Mouse (Mus musculus) hindbrain, embryonic 15.5 days (tissue): ENCODE measurements around the gene Dda1. TPM values are rescaled to one million over a fixed set of nuclear protein-coding genes. Genes with fewer than 3 reads are reported as not detected.

Source experiments
- ATAC-seq: fragments of 200-750 bp; cut with Nextera tagmentation; 2 replicates; pipeline ENCODE4 v1.8.0; 2017; ENCODE audit warnings: low read depth, moderate number of reproducible peaks, moderate TSS enrichment; ENCODE audit not compliant: low FRiP score
- H3K27ac ChIP-seq: fragments of 300-500 bp; sonication (generic); replicated peaks from 2 replicates; pipeline ENCODE4 v1.5.1; 2015; ENCODE audit warnings: mild to moderate bottlenecking, inconsistent platforms
- H3K27me3 ChIP-seq: fragments of 300-500 bp; sonication (generic); 2 replicates; pipeline ENCODE4 v1.6.1; 2015; ENCODE audit warnings: control low read depth, inconsistent platforms
- H3K36me3 ChIP-seq: fragments of 300-500 bp; sonication (generic); 2 replicates; pipeline ENCODE4 v1.6.1; 2015; ENCODE audit warnings: control low read depth, inconsistent platforms
- H3K4me1 ChIP-seq: fragments of 300-500 bp; sonication (generic); replicated peaks from 2 replicates; pipeline ENCODE4 v1.6.1; 2015; ENCODE audit warnings: control low read depth, inconsistent platforms
- H3K4me2 ChIP-seq: fragments of 300-500 bp; sonication (generic); 2 replicates; pipeline ENCODE4 v1.6.1; 2015; ENCODE audit warnings: moderate library complexity, mild to moderate bottlenecking, inconsistent platforms
- H3K4me3 ChIP-seq: fragments of 300-500 bp; sonication (generic); 2 replicates; pipeline ENCODE4 v1.5.1; 2015; ENCODE audit warnings: mild to moderate bottlenecking, inconsistent platforms
- H3K9ac ChIP-seq: fragments of 300-500 bp; sonication (generic); 2 replicates; pipeline ENCODE4 v1.6.1; 2015; ENCODE audit warnings: inconsistent platforms
- H3K9me3 ChIP-seq: fragments of 300-500 bp; sonication (generic); 2 replicates; pipeline ENCODE4 v1.6.1; 2016; ENCODE audit warnings: control low read depth, inconsistent platforms
- WGBS: fragments of 180-500 bp; shearing (Covaris S2); methylation state at CpG from one replicate; pipeline ENCODE4 v1.1.7; 2015; 5-methylcytosine and 5-hydroxymethylcytosine counted together
- polyA plus RNA-seq: library from polyadenylated mRNA; unstranded; fragments of >200 nt; fragmentation: Nextera tagmentation; extraction: Ambion mirVana; gene quantifications from 2 replicates; pipeline ENCODE4 v1.2.1, GENCODE M21; 2015

Dda1 gene
- polyA plus RNA-seq, 1 experiment from 2014 or later, result 231 TPM

DNA sequence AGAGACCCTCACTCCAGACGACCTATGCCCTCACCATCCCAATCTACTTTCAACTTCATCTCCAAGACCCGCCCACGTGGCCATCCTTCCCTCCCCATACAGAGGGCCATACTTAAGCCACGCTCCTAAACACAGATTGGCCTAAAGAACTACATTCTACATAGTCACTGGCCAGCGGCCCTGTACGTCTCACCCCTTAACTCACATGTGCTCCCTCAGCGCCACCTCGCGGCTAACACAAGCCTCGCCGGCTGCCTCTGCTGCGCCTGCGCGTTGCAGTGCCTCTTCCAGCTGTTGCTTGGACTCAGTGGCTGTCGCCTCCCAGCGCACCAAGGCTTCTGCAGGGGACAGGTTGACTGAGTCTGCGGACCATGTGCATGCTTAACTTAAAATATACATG is 52.6 kb downstream of the Dda1 start:
- H3K4me2 ChIP-seq, result no peak overlapping the region; the same call in 1 of the 2 replicates
- H3K9me3 ChIP-seq, result no peaks in the 10 kb centered on the region
- H3K27me3 ChIP-seq, result peaks cover 31% of the 10 kb centered on the region
- H3K4me1 ChIP-seq, result peaks cover 8% of the 10 kb centered on the region
- no peak overlapping the region for H3K27ac ChIP-seq
- 5% methylated on average over 17 of the region's 17 CpGs for WGBS
- no peaks in the 10 kb centered on the region for H3K36me3 ChIP-seq
- H3K4me3 ChIP-seq, result no peak overlapping the region
- ATAC-seq, result peak; percentile 90
- H3K9ac ChIP-seq, result no peak overlapping the region

- WGBS, result 8% methylated on average over 45 of the region's 46 CpGs
- H3K4me3 ChIP-seq, result no peak within 1 kb of the TSS
- H3K9ac ChIP-seq, result 0 out of 2 replicates have a peak within 1 kb of the TSS, but pooled peaks have one; percentile 10
- peaks cover 6% of the 10 kb centered on the region for H3K4me1 ChIP-seq
- no peaks in the 10 kb centered on the region for H3K36me3 ChIP-seq
- H3K27ac ChIP-seq, result no peak within 1 kb of the TSS
- peaks cover 37% of the 10 kb centered on the region for H3K27me3 ChIP-seq
- ATAC-seq, result no peak
- peak within 1 kb of the TSS; percentile 15; the same call in 1 of the 2 replicates for H3K4me2 ChIP-seq
- H3K9me3 ChIP-seq, result no peaks in the 10 kb centered on the region
These were observed 56.4 kb downstream of the Dda1 start, which contains the start of gene Ccdc194 for GRCm38 (mm10) chr8:71525226-71526050. TSS of gene Ccdc194 (minus strand) at chr8:71525711.

Other genes with a start within 250 kb of the Dda1 start
- gene Myo9b, start 196.5 kb upstream of the Dda1 start, polyA plus RNA-seq, result 17.3 and 17.9 TPM in 2 replicates
- 62.6 and 64.5 TPM in 2 replicates for gene Haus8, start 196.3 kb upstream of the Dda1 start, polyA plus RNA-seq
- 113 TPM in 2 replicates for gene Use1, start 102.4 kb upstream of the Dda1 start, polyA plus RNA-seq
- 6.6 and 7.4 TPM in 2 replicates for gene Ocel1, start 97.9 kb upstream of the Dda1 start, polyA plus RNA-seq
- 29.3 and 31.4 TPM in 2 replicates for gene Nr2f6, start 87.2 kb upstream of the Dda1 start, polyA plus RNA-seq
- gene Ushbp1, start 73.4 kb upstream of the Dda1 start, polyA plus RNA-seq, result 7.6 and 7.7 TPM in 2 replicates
- 96.4 and 99.4 TPM in 2 replicates for gene Babam1, start 72.3 kb upstream of the Dda1 start, polyA plus RNA-seq
- 11.0 and 11.3 TPM in 2 replicates for gene Ankle1, start 63.2 kb upstream of the Dda1 start, polyA plus RNA-seq
- 183 and 195 TPM in 2 replicates for gene Abhd8, start 5.5 kb upstream of the Dda1 start, polyA plus RNA-seq
- 172 and 189 TPM in 2 replicates for gene Mrpl34, start 4.2 kb upstream of the Dda1 start, polyA plus RNA-seq
- 7.7 and 8.6 TPM in 2 replicates for gene Ano8, start 16.8 kb downstream of the Dda1 start, polyA plus RNA-seq
- gene Gtpbp3, start 18.9 kb downstream of the Dda1 start, polyA plus RNA-seq, result 12.0 and 15.3 TPM in 2 replicates
- 9.5 and 10.9 TPM in 2 replicates for gene Plvap, start 42.6 kb downstream of the Dda1 start, polyA plus RNA-seq
- 0.31 and 0.41 TPM in 2 replicates for gene Ccdc194, start 56.5 kb downstream of the Dda1 start, polyA plus RNA-seq
- gene Bst2, start 68.3 kb downstream of the Dda1 start, polyA plus RNA-seq, result 11.3 and 19.5 TPM in 2 replicates
- 60.3 and 61.7 TPM in 2 replicates for gene Mvb12a, start 73.7 kb downstream of the Dda1 start, polyA plus RNA-seq
- gene Tmem221, start 89.7 kb downstream of the Dda1 start, polyA plus RNA-seq, result 0.21 and 0.38 TPM in 2 replicates
- 0.06 and 0.08 TPM in 2 replicates for gene Nxnl1, start 97.4 kb downstream of the Dda1 start, polyA plus RNA-seq
- gene Slc27a1, start 99.7 kb downstream of the Dda1 start, polyA plus RNA-seq, result 83.9 and 87.4 TPM in 2 replicates
- gene Pgls, start 123.0 kb downstream of the Dda1 start, polyA plus RNA-seq, result 224 and 233 TPM in 2 replicates
- gene Fam129c, start 128.4 kb downstream of the Dda1 start, polyA plus RNA-seq, result 6.5 and 8.9 TPM in 2 replicates
- gene Colgalt1, start 141.8 kb downstream of the Dda1 start, polyA plus RNA-seq, result 65.6 and 78.2 TPM in 2 replicates
- 20.8 and 24.7 TPM in 2 replicates for gene Unc13a, start 202.6 kb downstream of the Dda1 start, polyA plus RNA-seq
- 6.1 and 7.0 TPM in 2 replicates for gene Jak3, start 207.1 kb downstream of the Dda1 start, polyA plus RNA-seq
- gene Insl3, start 220.0 kb downstream of the Dda1 start, polyA plus RNA-seq, result 0.47 and 1.5 TPM in 2 replicates
- 0.45 and 0.52 TPM in 2 replicates for gene B3gnt3, start 232.6 kb downstream of the Dda1 start, polyA plus RNA-seq